Comparison of ENCODE assay signal across 28 mouse cellular contexts in the genomic region with DNA sequence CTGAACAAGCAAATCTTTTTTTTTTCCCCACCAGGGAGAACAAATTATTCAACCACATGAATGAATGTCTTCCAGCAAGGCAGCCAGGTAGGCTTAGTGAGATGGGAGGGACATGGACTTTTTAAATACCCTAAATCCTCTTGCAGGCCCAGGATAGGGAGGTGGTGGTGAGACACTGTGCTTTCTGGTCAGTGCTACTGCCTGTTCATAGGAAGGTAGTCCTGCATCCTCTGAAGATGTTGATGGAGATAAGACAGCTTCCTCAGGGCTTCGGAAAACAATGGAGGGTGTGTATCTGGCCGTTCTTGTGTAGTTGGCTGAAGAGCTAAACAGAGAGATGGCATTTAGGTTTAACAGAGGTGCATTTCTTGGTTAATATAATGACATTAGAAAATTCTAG. TPM values are rescaled to one million over a fixed set of nuclear protein-coding genes. Genes with fewer than 3 reads are reported as not detected.
"Had no signal": no experiment of that assay in that cellular context is flagged by ENCODE, and none has a peak within 500 bp of the region (broad histone marks: within the 10 kb centered on the region; RNA-seq: fewer than 3 reads in every experiment).

No protein-coding gene starts in this region.

- H3K27ac ChIP-seq: heart, embryonic 10.5 days; heart, embryonic 13.5 days; heart, embryonic 15.5 days; hindbrain, embryonic 13.5 days; hindbrain, embryonic 15.5 days; hindbrain, postnatal 0 days; kidney, embryonic 15.5 days; kidney, postnatal 0 days; left cerebral cortex, adult 2 months; limb, embryonic 10.5 days; limb, embryonic 12.5 days; liver, embryonic 13.5 days had no signal

- H3K4me1 ChIP-seq: heart, embryonic 10.5 days; heart, embryonic 13.5 days; heart, embryonic 15.5 days; hindbrain, embryonic 13.5 days; hindbrain, embryonic 15.5 days; kidney, embryonic 15.5 days; limb, embryonic 10.5 days; limb, embryonic 12.5 days; liver, embryonic 13.5 days had no signal

- H3K4me3 ChIP-seq: heart, embryonic 10.5 days; heart, embryonic 13.5 days; heart, embryonic 15.5 days; hindbrain, embryonic 13.5 days; hindbrain, embryonic 15.5 days; kidney, embryonic 15.5 days; left cerebral cortex, adult 2 months; limb, embryonic 10.5 days; limb, embryonic 12.5 days; liver, embryonic 13.5 days had no signal

- ATAC-seq: forebrain, postnatal 0 days; hindbrain, postnatal 0 days; intestine, embryonic 16.5 days had no signal

- DNase-seq: forebrain, postnatal 0 days; gastrocnemius, postnatal 14 days; gastrocnemius, postnatal 36 days; heart, postnatal 36 days; kidney, adult 11 months; kidney, adult 2 months; kidney, adult 9 months; kidney, postnatal 14 days; kidney, postnatal 36 days; layer of hippocampus, adult 9-11 months; liver; liver, embryonic 13.5 days had no signal

- H3K9ac ChIP-seq: forebrain, postnatal 0 days; heart, embryonic 13.5 days; heart, embryonic 15.5 days; hindbrain, embryonic 13.5 days; hindbrain, embryonic 15.5 days; kidney, embryonic 15.5 days; limb, embryonic 12.5 days; liver, embryonic 13.5 days had no signal

- H3K27me3 ChIP-seq: heart, embryonic 13.5 days; heart, embryonic 15.5 days; hindbrain, embryonic 13.5 days; hindbrain, embryonic 15.5 days; kidney, embryonic 15.5 days; limb, embryonic 12.5 days; liver, embryonic 13.5 days had no signal

- H3K4me2 ChIP-seq: heart, embryonic 13.5 days; heart, embryonic 15.5 days; hindbrain, embryonic 13.5 days; hindbrain, embryonic 15.5 days; kidney, embryonic 15.5 days; limb, embryonic 12.5 days; liver, embryonic 11.5 days; liver, embryonic 13.5 days had no signal

- H3K9me3 ChIP-seq: heart, embryonic 10.5 days; heart, embryonic 13.5 days; heart, embryonic 15.5 days; hindbrain, embryonic 13.5 days; hindbrain, embryonic 15.5 days; kidney, embryonic 15.5 days; limb, embryonic 10.5 days; limb, embryonic 12.5 days; liver, embryonic 13.5 days had no signal

- H3K36me3 ChIP-seq: heart, embryonic 10.5 days; heart, embryonic 13.5 days; heart, embryonic 15.5 days; hindbrain, embryonic 13.5 days; hindbrain, embryonic 15.5 days; kidney, embryonic 15.5 days; limb, embryonic 10.5 days; limb, embryonic 12.5 days; liver, embryonic 13.5 days had no signal

RNA-seq across cellular contexts. Expression of a gene that starts 35.1 kb away (rescaled TPM):
- total RNA-seq: forebrain, postnatal 0 days; hindbrain, postnatal 0 days; layer of hippocampus, adult 18-20 months; left cerebral cortex, postnatal 14 days had no signal
- polyA plus RNA-seq: large intestine, adult 2 months had no signal
